Mouse (Mus musculus): ENCODE results near the gene Trpm1. TPM values are rescaled to one million over a fixed set of nuclear protein-coding genes. Genes with fewer than 3 reads are reported as not detected.
"Not testable (repeated sequence)": the region's sequence is repeated elsewhere in the genome, so short reads cannot be mapped to it uniquely, and the experiment has no call there.

Gene Trpm1
- 0.37 and 0.41 TPM in 2 replicates for polyA plus RNA-seq (2014; fragmentation: Nextera tagmentation; extraction: Ambion mirVana)

DNA sequence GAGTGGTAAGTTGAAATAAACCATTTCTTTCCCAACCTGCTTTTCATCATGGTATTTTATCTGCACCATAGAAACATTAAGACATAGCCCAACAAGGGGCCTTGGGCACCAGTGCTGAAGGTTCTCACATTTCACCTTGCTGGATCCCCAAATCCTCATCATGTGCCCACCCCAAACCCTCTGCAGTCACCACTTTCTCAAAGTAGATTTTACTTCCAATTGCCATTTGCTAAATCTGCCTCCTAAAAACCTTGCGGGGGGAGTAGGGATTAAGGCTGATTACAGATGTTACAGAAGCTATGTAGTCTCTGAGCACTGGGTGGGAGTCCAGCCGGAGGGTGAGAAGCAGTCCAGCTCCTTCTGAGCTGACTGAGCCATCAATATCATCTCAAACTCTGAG lies at the start of gene Trpm1:
Gene Trpm1 (plus strand): TSS at position 301 of the 400 bp plus-strand sequence.
- no peaks in the 10 kb centered on the region for H3K4me1 ChIP-seq (ENCODE audit: control insufficient read depth, insufficient read depth, low read length)
- no peak within 1 kb of the TSS for H3K4me3 ChIP-seq (ENCODE audit: low read depth, low read length)
- no peaks in the 10 kb centered on the region for H3K9me3 ChIP-seq (ENCODE audit: control insufficient read depth, low read length)
- no peaks in the 10 kb centered on the region for H3K27me3 ChIP-seq (ENCODE audit: control insufficient read depth, insufficient read depth, low read length)
- H3K4me2 ChIP-seq, result no peak within 1 kb of the TSS
- no peak for DNase-seq (ENCODE audit: low spot score, missing footprints)
- no peak within 1 kb of the TSS for H3K9ac ChIP-seq (ENCODE audit: low read length)
- no peak for ATAC-seq (ENCODE audit: low FRiP score)
- 78% methylated on average over 2 of the region's 2 CpGs for WGBS
- H3K36me3 ChIP-seq (ENCODE audit: control insufficient read depth, insufficient read depth, low read length), result no peaks in the 10 kb centered on the region
- H3K27ac ChIP-seq (ENCODE audit: low read depth, low read length), result no peak within 1 kb of the TSS

DNA sequence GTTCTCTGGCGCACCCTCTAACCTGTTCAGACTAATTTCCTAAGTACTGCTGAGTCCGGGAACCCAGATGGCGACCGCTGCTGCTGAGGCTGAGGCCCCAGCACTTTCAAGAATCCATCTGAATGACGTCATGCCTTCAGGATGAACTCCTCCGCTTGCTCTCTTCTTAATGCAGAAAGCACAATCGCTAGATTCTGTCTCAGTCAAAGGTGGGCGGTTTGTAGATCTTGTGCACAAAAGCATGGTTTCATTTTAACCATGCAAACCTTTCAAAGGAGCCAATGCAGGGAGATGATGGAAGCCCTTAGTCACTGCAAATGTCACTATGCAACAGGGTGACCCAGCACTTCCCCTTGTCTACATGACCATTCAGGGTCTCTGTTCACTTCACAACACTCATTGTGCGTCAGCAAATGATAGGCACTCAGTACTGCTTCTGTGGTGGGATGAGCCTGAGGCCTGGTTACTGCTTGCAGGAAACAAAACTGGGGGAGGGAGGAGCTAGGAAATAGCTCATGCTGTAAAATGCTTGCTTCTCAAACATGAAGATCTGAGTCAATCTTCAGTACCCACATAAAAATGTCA lies 31.4 kb upstream of the Trpm1 start:
- no peaks in the 10 kb centered on the region for H3K27me3 ChIP-seq (ENCODE audit: control insufficient read depth, insufficient read depth, low read length)
- H3K9ac ChIP-seq (ENCODE audit: low read length), result no peak overlapping the region
- ATAC-seq (ENCODE audit: low FRiP score), result no peak
- no peak overlapping the region for H3K27ac ChIP-seq (ENCODE audit: low read depth, low read length)
- DNase-seq (ENCODE audit: low spot score, missing footprints), result no peak
- H3K4me1 ChIP-seq (ENCODE audit: control insufficient read depth, insufficient read depth, low read length), result no peaks in the 10 kb centered on the region
- no peaks in the 10 kb centered on the region for H3K9me3 ChIP-seq (ENCODE audit: control insufficient read depth, low read length)
- no peak overlapping the region for H3K4me3 ChIP-seq (ENCODE audit: low read depth, low read length)
- 90% methylated on average over 9 of the region's 9 CpGs for WGBS
- H3K36me3 ChIP-seq (ENCODE audit: control insufficient read depth, insufficient read depth, low read length), result no peaks in the 10 kb centered on the region
- H3K4me2 ChIP-seq, result no peak overlapping the region

- Histone ChIP-seq H3K27me3 (ENCODE audit: control insufficient read depth, insufficient read depth, low read length) (no peaks in the 10 kb centered on the region), H3K36me3 (ENCODE audit: control insufficient read depth, insufficient read depth, low read length) (no peaks in the 10 kb centered on the region), H3K27ac (ENCODE audit: low read depth, low read length) (no peak overlapping the region), H3K9ac (ENCODE audit: low read length) (no peak overlapping the region), H3K4me2 (no peak overlapping the region), H3K4me3 (ENCODE audit: low read depth, low read length) (no peak overlapping the region), H3K9me3 (ENCODE audit: control insufficient read depth, low read length) (no peaks in the 10 kb centered on the region), H3K4me1 (ENCODE audit: control insufficient read depth, insufficient read depth, low read length) (no peaks in the 10 kb centered on the region)
- DNase-seq (ENCODE audit: low spot score, missing footprints) (no peak), ATAC-seq (ENCODE audit: low FRiP score) (no peak)
- WGBS, result 86% methylated on average over 4 of the region's 4 CpGs
Observed at GRCm38 (mm10) chr7:64123721-64124120, 29.9 kb upstream of the Trpm1 start.

DNA sequence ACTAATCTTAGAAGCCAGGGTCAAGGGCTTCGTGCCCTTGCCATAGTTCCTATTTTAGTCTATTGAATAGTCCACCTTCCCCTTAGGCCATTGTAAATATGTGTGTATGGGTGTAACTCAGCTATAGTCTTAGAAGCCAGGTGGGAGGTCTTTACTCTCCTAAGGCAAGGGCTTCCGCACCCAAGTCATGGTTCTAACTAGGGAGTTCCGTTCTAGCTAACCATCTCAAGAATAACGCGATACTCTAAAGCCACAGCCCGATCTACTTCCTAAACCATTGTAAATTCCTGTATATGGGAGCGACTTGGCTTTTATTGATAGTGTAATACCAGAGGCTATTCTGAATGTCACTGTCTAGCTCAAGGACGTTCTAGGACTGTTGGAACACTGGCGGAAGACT lies 27.6 kb upstream of the Trpm1 start:
- not testable (repeated sequence) for DNase-seq (ENCODE audit: low spot score, missing footprints); ATAC-seq (ENCODE audit: low FRiP score); H3K27me3 ChIP-seq (ENCODE audit: control insufficient read depth, insufficient read depth, low read length); H3K9ac ChIP-seq (ENCODE audit: low read length); H3K9me3 ChIP-seq (ENCODE audit: control insufficient read depth, low read length); H3K27ac ChIP-seq (ENCODE audit: low read depth, low read length); H3K36me3 ChIP-seq (ENCODE audit: control insufficient read depth, insufficient read depth, low read length); H3K4me3 ChIP-seq (ENCODE audit: low read depth, low read length); H3K4me1 ChIP-seq (ENCODE audit: control insufficient read depth, insufficient read depth, low read length); H3K4me2 ChIP-seq
- 92% methylated on average over 8 of the region's 9 CpGs for WGBS

GRCm38 (mm10) chr7:64139866-64140265 lies 13.8 kb upstream of the Trpm1 start:
- Histone ChIP-seq H3K27me3 (ENCODE audit: control insufficient read depth, insufficient read depth, low read length) (no peaks in the 10 kb centered on the region), H3K9ac (ENCODE audit: low read length) (no peak overlapping the region), H3K4me3 (ENCODE audit: low read depth, low read length) (no peak overlapping the region), H3K4me1 (ENCODE audit: control insufficient read depth, insufficient read depth, low read length) (0 out of 2 replicates have a peak, but pooled peaks cover 2% of the 10 kb centered on the region), H3K4me2 (no peak overlapping the region), H3K27ac (ENCODE audit: low read depth, low read length) (no peak overlapping the region), H3K36me3 (ENCODE audit: control insufficient read depth, insufficient read depth, low read length) (no peaks in the 10 kb centered on the region), H3K9me3 (ENCODE audit: control insufficient read depth, low read length) (no peaks in the 10 kb centered on the region)
- DNase-seq (ENCODE audit: low spot score, missing footprints) (no peak), ATAC-seq (ENCODE audit: low FRiP score) (no peak)
- 86% methylated on average over 2 of the region's 2 CpGs for WGBS

- ATAC-seq (ENCODE audit: low FRiP score), result no peak
- H3K27me3 ChIP-seq (ENCODE audit: control insufficient read depth, insufficient read depth, low read length), result no peaks in the 10 kb centered on the region
- H3K4me3 ChIP-seq (ENCODE audit: low read depth, low read length), result no peak overlapping the region
- H3K36me3 ChIP-seq (ENCODE audit: control insufficient read depth, insufficient read depth, low read length), result no peaks in the 10 kb centered on the region
- H3K4me1 ChIP-seq (ENCODE audit: control insufficient read depth, insufficient read depth, low read length), result 0 out of 2 replicates have a peak, but pooled peaks cover 2% of the 10 kb centered on the region
- DNase-seq (ENCODE audit: low spot score, missing footprints), result no peak
- no peak overlapping the region for H3K9ac ChIP-seq (ENCODE audit: low read length)
- WGBS, result 94% methylated on average over 19 of the region's 19 CpGs
- H3K4me2 ChIP-seq, result no peak overlapping the region
- H3K9me3 ChIP-seq (ENCODE audit: control insufficient read depth, low read length), result no peaks in the 10 kb centered on the region
- no peak overlapping the region for H3K27ac ChIP-seq (ENCODE audit: low read depth, low read length)
Observed at GRCm38 (mm10) chr7:64141301-64142032, 12.2 kb upstream of the Trpm1 start.

DNA sequence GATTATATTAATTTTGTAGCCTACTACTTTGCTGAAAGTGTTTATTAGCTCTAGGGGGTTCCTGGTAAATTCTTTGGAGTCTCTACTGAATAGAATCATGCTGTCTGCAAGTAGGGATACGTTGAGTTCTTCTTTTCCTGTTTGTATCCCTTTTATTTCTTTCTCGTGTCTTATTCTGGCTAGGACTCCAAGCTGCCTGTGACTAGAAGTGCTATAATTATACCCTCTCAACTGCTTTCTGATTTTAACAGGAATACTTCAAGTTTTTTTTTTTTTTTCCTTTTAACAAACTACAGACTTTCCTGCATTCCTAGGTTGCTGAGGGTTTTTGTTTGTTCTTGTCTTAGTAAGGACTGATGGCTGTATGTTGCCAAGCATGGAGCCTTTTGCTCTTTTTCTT lies 4.3 kb upstream of the Trpm1 start:
- Histone ChIP-seq H3K4me2 (no peak overlapping the region), H3K4me1 (ENCODE audit: control insufficient read depth, insufficient read depth, low read length) (no peaks in the 10 kb centered on the region), H3K36me3 (ENCODE audit: control insufficient read depth, insufficient read depth, low read length) (no peaks in the 10 kb centered on the region), H3K9ac (ENCODE audit: low read length) (no peak overlapping the region), H3K27ac (ENCODE audit: low read depth, low read length) (no peak overlapping the region), H3K27me3 (ENCODE audit: control insufficient read depth, insufficient read depth, low read length) (no peaks in the 10 kb centered on the region), H3K4me3 (ENCODE audit: low read depth, low read length) (no peak overlapping the region), H3K9me3 (ENCODE audit: control insufficient read depth, low read length) (no peaks in the 10 kb centered on the region)
- 68% methylated on average over 2 of the region's 2 CpGs for WGBS
- DNase-seq (ENCODE audit: low spot score, missing footprints) (no peak), ATAC-seq (ENCODE audit: low FRiP score) (no peak)

DNA sequence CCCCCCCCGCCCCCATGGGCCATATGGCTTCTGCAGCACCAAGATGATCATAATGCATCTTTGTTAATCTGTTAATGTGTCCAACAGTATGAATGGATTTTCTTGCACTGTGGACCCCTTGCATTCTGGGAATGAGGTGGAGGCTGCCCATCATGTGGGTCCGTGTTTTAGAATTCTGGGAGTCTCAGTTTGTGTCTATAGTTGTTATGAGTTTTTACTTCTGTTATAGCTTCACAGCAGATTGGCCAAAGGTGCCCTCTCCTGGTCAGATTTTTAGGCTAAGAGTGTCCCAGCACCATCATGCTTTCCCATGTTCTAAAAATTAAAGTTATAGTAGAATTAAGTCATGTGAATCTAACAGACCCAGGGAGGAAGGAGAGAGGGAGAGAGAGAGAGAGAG lies 3.9 kb upstream of the Trpm1 start:
- no peak for ATAC-seq (ENCODE audit: low FRiP score)
- Histone ChIP-seq H3K9ac (ENCODE audit: low read length) (no peak overlapping the region), H3K36me3 (ENCODE audit: control insufficient read depth, insufficient read depth, low read length) (no peaks in the 10 kb centered on the region), H3K4me2 (no peak overlapping the region), H3K4me3 (ENCODE audit: low read depth, low read length) (no peak overlapping the region), H3K9me3 (ENCODE audit: control insufficient read depth, low read length) (no peaks in the 10 kb centered on the region), H3K27me3 (ENCODE audit: control insufficient read depth, insufficient read depth, low read length) (no peaks in the 10 kb centered on the region), H3K4me1 (ENCODE audit: control insufficient read depth, insufficient read depth, low read length) (no peaks in the 10 kb centered on the region), H3K27ac (ENCODE audit: low read depth, low read length) (no peak overlapping the region)
- no peak for DNase-seq (ENCODE audit: low spot score, missing footprints)
- 50% methylated on average over 2 of the region's 2 CpGs for WGBS

DNA sequence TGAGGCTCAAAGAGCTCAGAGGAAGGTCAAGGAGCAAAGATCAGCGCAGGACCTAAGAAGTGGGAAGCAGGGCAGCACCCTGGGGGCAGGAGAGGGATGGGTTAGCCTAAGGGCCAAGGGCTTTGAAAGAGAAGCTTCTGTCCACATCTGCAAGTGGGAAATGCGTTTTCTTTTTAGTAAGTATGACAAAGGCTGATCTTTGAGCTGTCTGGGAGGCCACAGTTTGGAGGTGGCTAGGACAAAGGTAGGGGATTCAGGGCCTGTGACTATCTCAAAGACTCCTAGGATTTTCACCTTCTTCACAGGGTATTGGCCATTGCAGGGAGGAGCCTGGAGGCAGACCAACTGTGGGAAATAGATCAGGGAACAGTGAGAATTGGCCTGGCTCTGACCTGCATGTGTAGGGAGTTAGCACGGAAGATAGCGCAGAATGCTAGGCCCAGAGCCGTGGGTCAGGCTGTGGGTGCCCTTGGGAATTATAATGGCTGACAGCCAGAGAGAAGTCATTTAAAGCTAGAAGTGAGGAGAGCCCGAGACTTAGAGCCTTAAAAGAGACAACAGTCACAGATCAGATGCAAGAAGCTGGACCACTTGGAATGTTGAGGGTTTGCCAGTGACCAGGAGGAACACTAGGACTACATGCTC lies 3.1 kb upstream of the Trpm1 start:
- H3K27ac ChIP-seq (ENCODE audit: low read depth, low read length), result no peak overlapping the region
- H3K9ac ChIP-seq (ENCODE audit: low read length), result no peak overlapping the region
- DNase-seq (ENCODE audit: low spot score, missing footprints), result no peak
- 70% methylated on average over 6 of the region's 6 CpGs for WGBS
- H3K9me3 ChIP-seq (ENCODE audit: control insufficient read depth, low read length), result no peaks in the 10 kb centered on the region
- no peak overlapping the region for H3K4me3 ChIP-seq (ENCODE audit: low read depth, low read length)
- H3K4me2 ChIP-seq, result no peak overlapping the region
- no peaks in the 10 kb centered on the region for H3K36me3 ChIP-seq (ENCODE audit: control insufficient read depth, insufficient read depth, low read length)
- H3K4me1 ChIP-seq (ENCODE audit: control insufficient read depth, insufficient read depth, low read length), result no peaks in the 10 kb centered on the region
- H3K27me3 ChIP-seq (ENCODE audit: control insufficient read depth, insufficient read depth, low read length), result no peaks in the 10 kb centered on the region
- ATAC-seq (ENCODE audit: low FRiP score), result no peak
